Mouse (Mus musculus): ENCODE results near the gene Cdipt.

DNA sequence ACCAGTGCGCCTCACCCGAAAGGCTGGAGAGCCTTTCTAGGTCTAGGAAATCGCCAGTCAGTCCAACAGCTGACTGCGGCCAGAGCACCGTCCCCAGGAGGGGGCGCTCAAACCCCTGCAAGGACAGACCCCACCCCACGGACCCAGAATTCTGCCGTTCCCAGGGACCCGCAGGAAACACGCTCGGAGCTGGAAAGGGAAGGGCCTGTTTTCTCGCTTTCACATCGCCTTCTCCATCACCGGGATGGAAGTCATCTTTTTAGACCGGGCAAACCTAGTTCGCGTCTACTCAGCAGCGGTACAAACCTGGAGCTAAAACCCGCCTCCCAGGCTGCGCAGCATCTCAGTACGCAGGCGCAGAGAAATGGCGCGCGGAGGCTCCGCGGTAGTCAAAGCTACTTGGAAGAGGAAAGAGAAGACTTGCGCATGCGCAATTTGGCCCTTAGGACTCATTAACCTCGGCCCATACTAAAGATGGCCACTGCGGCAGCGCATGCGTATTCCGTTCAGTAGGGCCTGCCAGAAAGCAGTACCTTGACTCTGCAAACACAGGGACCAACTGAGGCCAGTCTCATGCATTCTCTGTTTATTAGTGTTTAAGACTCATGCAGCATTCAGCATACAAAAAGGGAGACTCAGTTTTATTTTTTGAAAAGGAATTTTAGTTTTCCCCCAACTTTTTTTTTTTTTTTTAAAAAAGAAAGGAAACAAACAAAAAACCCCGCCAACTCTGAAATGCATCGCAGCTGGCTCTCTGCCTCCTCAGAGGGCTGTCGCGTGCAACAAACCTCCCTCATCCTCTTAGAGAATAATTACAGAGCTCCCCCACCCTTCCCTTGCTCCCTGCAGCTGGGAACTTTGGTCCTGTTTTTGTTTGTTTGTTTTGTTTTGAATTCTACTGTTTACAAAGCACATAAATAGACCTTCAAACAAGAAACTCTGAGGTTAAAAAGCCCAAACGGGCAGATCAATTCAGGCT is 41.5 kb downstream of the Cdipt start, which contains the start of gene Pagr1a:
- TF ChIP-seq POLR2A (IDR thresholded peaks at IDR 0.05; ENCODE audit: low read depth, low read length) = peak; percentile 58
- peak; percentile 71 for TF ChIP-seq CTCF (conservative IDR thresholded peaks at IDR 0.05; ENCODE audit: insufficient read depth, insufficient read length, low read depth, low read length)

Measured in kidney, adult 2 months (tissue).